Mouse (Mus musculus) megakaryocyte, embryonic 14.5 days (primary cell): ENCODE data around the gene 2310009B15Rik.

Source experiments
- FLI1 ChIP-seq: IDR thresholded peaks from 2 replicates; pipeline ENCODE4 v1.6.1; 2012; ENCODE audit warnings: low read length, inconsistent platforms, mixed read lengths
- GATA1 ChIP-seq: IDR thresholded peaks from 3 replicates; pipeline ENCODE4 v1.6.1; 2012; ENCODE audit warnings: mixed read lengths, low read length, inconsistent platforms, borderline replicate concordance

- TF ChIP-seq GATA1: no peak
- no peak for TF ChIP-seq FLI1
Observed at GRCm38 (mm10) chr1:138846131-138846530, 10.5 kb downstream of the 2310009B15Rik start.
